Mouse (Mus musculus) C2C12 (cell line): ENCODE measurements around the gene Oprm1.

Experiments
- CEBPB ChIP-seq: IDR thresholded peaks from one replicate; pipeline ENCODE4 v1.6.1; 2011; ENCODE audit warnings: low read depth, mild to moderate bottlenecking, control low read depth, moderate library complexity
- CTCF ChIP-seq: IDR thresholded peaks from one replicate; pipeline ENCODE4 v1.5.1; 2011; ENCODE audit not compliant: control insufficient read depth, insufficient read depth, insufficient read length
- FOSL1 ChIP-seq: IDR thresholded peaks from one replicate; pipeline ENCODE4 v1.8.0; 2011; ENCODE audit warnings: mild to moderate bottlenecking, low read length; ENCODE audit not compliant: poor library complexity, insufficient read depth, severe bottlenecking
- MYOD1 ChIP-seq: IDR thresholded peaks from one replicate; pipeline ENCODE4 v1.6.1; 2011; ENCODE audit warnings: low read depth; ENCODE audit not compliant: control insufficient read depth, insufficient read length
- MYOG ChIP-seq: IDR thresholded peaks from one replicate; pipeline ENCODE4 v1.6.1; 2011; ENCODE audit not compliant: control insufficient read depth, insufficient read length; ENCODE audit errors: extremely low read depth
- USF1 ChIP-seq: IDR thresholded peaks from one replicate; pipeline ENCODE4 v1.6.1; 2011; ENCODE audit warnings: low read depth, mild to moderate bottlenecking, control low read depth, moderate library complexity

GRCm38 (mm10) chr10:6927600-6928223 lies 169.4 kb downstream of the Oprm1 start:
- TF ChIP-seq MYOG (no peak), USF1 (no peak), CTCF (no peak), MYOD1 (no peak), CEBPB (no peak), FOSL1 (no peak)
